Mouse (Mus musculus): Measurements from ENCODE around the gene Nrtn. TPM values are rescaled to one million over a fixed set of nuclear protein-coding genes. Genes with fewer than 3 reads are reported as not detected.

Gene Nrtn
- total and polyA plus RNA-seq, 3 experiments, result 3.2 to 64.0 (median 3.9) TPM

- peak; percentile 80 for DNase-seq
Measured at GRCm38 (mm10) chr17:56722441-56722840, 34.9 kb downstream of the Nrtn start.

- peak; percentile 94 for DNase-seq
Measured at GRCm38 (mm10) chr17:56717363-56718058, 39.8 kb downstream of the Nrtn start, which contains the start of the genes Ndufa11 and Vmac. Gene Ndufa11 (plus strand): TSS chr17:56717767. Gene Vmac (minus strand): TSS chr17:56718022.

GRCm38 (mm10) chr17:56716655-56717362, 40.5 kb downstream of the Nrtn start:
- peak; percentile 97 for DNase-seq

GRCm38 (mm10) chr17:56715914-56716654, 41.2 kb downstream of the Nrtn start:
- DNase-seq, result no peak

GRCm38 (mm10) chr17:56715360-56715759, 42.0 kb downstream of the Nrtn start:
- no peak for DNase-seq

- no peak for DNase-seq
Measured at GRCm38 (mm10) chr17:56709708-56710107, 47.6 kb downstream of the Nrtn start.

GRCm38 (mm10) chr17:56708692-56709091, 48.6 kb downstream of the Nrtn start:
- DNase-seq, result no peak

- DNase-seq, result no peak
Measured at GRCm38 (mm10) chr17:56706515-56706914, 50.8 kb downstream of the Nrtn start.

GRCm38 (mm10) chr17:56703038-56703437, 54.3 kb downstream of the Nrtn start:
- no peak for DNase-seq

Other genes starting within 250 kb of the Nrtn start
- gene Znrf4, start 245.1 kb downstream of the Nrtn start, total RNA-seq (2021), result not detected
- not detected in 2 replicates for gene Znrf4, start 245.1 kb downstream of the Nrtn start, polyA plus RNA-seq (2012; rRNA removed)
- under 1 TPM; 0.31 to 0.98 TPM for gene Gm20219, start 203.1 kb downstream of the Nrtn start, total RNA-seq (2021)
- gene Gm20219, start 203.1 kb downstream of the Nrtn start, polyA plus RNA-seq (2012; rRNA removed), result 2.6 and 3.0 TPM in 2 replicates
- gene Safb2, start 172.9 kb downstream of the Nrtn start, total RNA-seq (2021), result 100 to 1,000 TPM in 1 of 2 experiments, 10 to 100 TPM in 1; 82.8 to 119 TPM
- 65.4 and 89.2 TPM in 2 replicates for gene Safb2, start 172.9 kb downstream of the Nrtn start, polyA plus RNA-seq (2012; rRNA removed)
- gene Safb, start 172.7 kb downstream of the Nrtn start, total RNA-seq (2021), result 100 to 1,000 TPM in 1 of 2 experiments, 10 to 100 TPM in 1; 87.4 to 126 TPM
- 77.8 and 121 TPM in 2 replicates for gene Safb, start 172.7 kb downstream of the Nrtn start, polyA plus RNA-seq (2012; rRNA removed)
- gene 2410015M20Rik, start 147.8 kb downstream of the Nrtn start, total RNA-seq (2021), result 100 to 1,000 TPM; 317 to 361 TPM
- gene 2410015M20Rik, start 147.8 kb downstream of the Nrtn start, polyA plus RNA-seq (2012; rRNA removed), result 98.0 and 117 TPM in 2 replicates
- 100 to 1,000 TPM; 720 to 828 TPM for gene Rpl36, start 144.1 kb downstream of the Nrtn start, total RNA-seq (2021)
- gene Rpl36, start 144.1 kb downstream of the Nrtn start, polyA plus RNA-seq (2012; rRNA removed), result 1,273 and 1,721 TPM in 2 replicates
- 100 to 1,000 TPM; 549 to 571 TPM for gene Lonp1, start 130.6 kb downstream of the Nrtn start, total RNA-seq (2021)
- 447 and 560 TPM in 2 replicates for gene Lonp1, start 130.6 kb downstream of the Nrtn start, polyA plus RNA-seq (2012; rRNA removed)
- gene Catsperd, start 129.4 kb downstream of the Nrtn start, total RNA-seq (2021), result 1 to 10 TPM; 1.1 to 6.6 TPM
- gene Catsperd, start 129.4 kb downstream of the Nrtn start, polyA plus RNA-seq (2012; rRNA removed), result 1.4 and 1.9 TPM in 2 replicates
- gene Ranbp3, start 84.2 kb downstream of the Nrtn start, total RNA-seq (2021), result 10 to 100 TPM; 64.3 to 77.8 TPM
- gene Ranbp3, start 84.2 kb downstream of the Nrtn start, polyA plus RNA-seq (2012; rRNA removed), result 82.4 and 97.1 TPM in 2 replicates
- gene Ndufa11, start 39.8 kb downstream of the Nrtn start, total RNA-seq (2021), result 100 to 1,000 TPM; 263 to 339 TPM
- gene Ndufa11, start 39.8 kb downstream of the Nrtn start, polyA plus RNA-seq (2012; rRNA removed), result 862 and 877 TPM in 2 replicates
- 10 to 100 TPM; 26.8 to 31.6 TPM for gene Vmac, start 39.5 kb downstream of the Nrtn start, total RNA-seq (2021)
- 50.2 and 57.3 TPM in 2 replicates for gene Vmac, start 39.5 kb downstream of the Nrtn start, polyA plus RNA-seq (2012; rRNA removed)
- 10 to 100 TPM; 30.0 to 36.2 TPM for gene Dus3l, start 7.2 kb upstream of the Nrtn start, total RNA-seq (2021)
- 104 and 121 TPM in 2 replicates for gene Dus3l, start 7.2 kb upstream of the Nrtn start, polyA plus RNA-seq (2012; rRNA removed)
- under 1 TPM; 0.43 to 0.73 TPM for gene Prr22, start 12.7 kb upstream of the Nrtn start, total RNA-seq (2021)
- 4.7 and 5.6 TPM in 2 replicates for gene Prr22, start 12.7 kb upstream of the Nrtn start, polyA plus RNA-seq (2012; rRNA removed)
- gene Rfx2, start 73.5 kb upstream of the Nrtn start, total RNA-seq (2021), result 1 to 10 TPM; 5.7 to 7.8 TPM
- 12.3 and 13.4 TPM in 2 replicates for gene Rfx2, start 73.5 kb upstream of the Nrtn start, polyA plus RNA-seq (2012; rRNA removed)
- gene Acsbg2, start 116.9 kb upstream of the Nrtn start, total RNA-seq (2021), result under 1 TPM; 0.20 to 0.59 TPM
- gene Acsbg2, start 116.9 kb upstream of the Nrtn start, polyA plus RNA-seq (2012; rRNA removed), result 0.09 and 0.11 TPM in 2 replicates
- 1 to 10 TPM; 2.7 to 5.1 TPM for gene 1700061G19Rik, start 117.9 kb upstream of the Nrtn start, total RNA-seq (2021)
- 0.07 and 0.13 TPM in 2 replicates for gene 1700061G19Rik, start 117.9 kb upstream of the Nrtn start, polyA plus RNA-seq (2012; rRNA removed)
- 10 to 100 TPM; 32.9 to 46.8 TPM for gene Mllt1, start 177.9 kb upstream of the Nrtn start, total RNA-seq (2021)
- gene Mllt1, start 177.9 kb upstream of the Nrtn start, polyA plus RNA-seq (2012; rRNA removed), result 54.8 and 55.0 TPM in 2 replicates
- under 1 TPM in 1 of 2 experiments, not detected in 1; 0.23 TPM for gene Acer1, start 224.6 kb upstream of the Nrtn start, total RNA-seq (2021)
- 0.42 and 0.51 TPM in 2 replicates for gene Acer1, start 224.6 kb upstream of the Nrtn start, polyA plus RNA-seq (2012; rRNA removed)
- 100 to 1,000 TPM; 118 to 140 TPM for gene Clpp, start 232.8 kb upstream of the Nrtn start, total RNA-seq (2021)
- 378 and 412 TPM in 2 replicates for gene Clpp, start 232.8 kb upstream of the Nrtn start, polyA plus RNA-seq (2012; rRNA removed)
- gene Alkbh7, start 239.8 kb upstream of the Nrtn start, total RNA-seq (2021), result 10 to 100 TPM; 58.3 to 81.0 TPM
- gene Alkbh7, start 239.8 kb upstream of the Nrtn start, polyA plus RNA-seq (2012; rRNA removed), result 182 and 186 TPM in 2 replicates
- gene Pspn, start 242.5 kb upstream of the Nrtn start, total RNA-seq (2021), result not detected
- gene Pspn, start 242.5 kb upstream of the Nrtn start, polyA plus RNA-seq (2012; rRNA removed), result 1.9 TPM in 2 replicates